Mouse (Mus musculus) stomach, postnatal 0 days (tissue): ENCODE results near the gene Tmub1. TPM values are rescaled to one million over a fixed set of nuclear protein-coding genes. Genes with fewer than 3 reads are reported as not detected.

Experiments used
- ATAC-seq: fragments of 200-750 bp; cut with Nextera tagmentation; 2 replicates; pipeline ENCODE4 v1.8.0; 2017; ENCODE audit not compliant: low FRiP score, low TSS enrichment
- DNase-seq: peaks from one replicate; pipeline ENCODE4 v3.0.0-alpha.2; 2016; ENCODE audit warnings: low spot score
- H3K27ac ChIP-seq: fragments of 300-500 bp; sonication (generic); replicated peaks from 2 replicates; pipeline ENCODE4 v1.5.1; 2014; ENCODE audit warnings: mild to moderate bottlenecking, control low read depth
- H3K27me3 ChIP-seq: fragments of 300-500 bp; sonication (generic); 2 replicates; pipeline ENCODE4 v1.6.1; 2014; ENCODE audit warnings: low read length; ENCODE audit not compliant: control insufficient read depth, insufficient read depth
- H3K36me3 ChIP-seq: fragments of 300-500 bp; sonication (generic); 2 replicates; pipeline ENCODE4 v1.6.1; 2014; ENCODE audit warnings: low read length, mixed read lengths; ENCODE audit not compliant: control insufficient read depth, insufficient read depth
- H3K4me1 ChIP-seq: fragments of 300-500 bp; sonication (generic); replicated peaks from 2 replicates; pipeline ENCODE4 v1.6.1; 2014; ENCODE audit warnings: antibody characterized with exemption; ENCODE audit not compliant: control insufficient read depth, insufficient read depth
- H3K4me2 ChIP-seq: fragments of 300-500 bp; sonication (generic); replicated peaks from 2 replicates; pipeline ENCODE4 v1.6.1; 2014; ENCODE audit warnings: low read depth, mild to moderate bottlenecking, control low read depth, moderate library complexity
- H3K4me3 ChIP-seq: fragments of 300-500 bp; sonication (generic); 2 replicates; pipeline ENCODE4 v1.5.1; 2014; ENCODE audit warnings: low read depth, low read length, control low read depth
- H3K9ac ChIP-seq: fragments of 300-500 bp; sonication (generic); 2 replicates; pipeline ENCODE4 v1.6.1; 2014; ENCODE audit warnings: mild to moderate bottlenecking, low read length, control low read depth, mixed read lengths
- H3K9me3 ChIP-seq: fragments of 300-500 bp; sonication (generic); 2 replicates; pipeline ENCODE4 v1.6.1; 2016; ENCODE audit warnings: low read length; ENCODE audit not compliant: control insufficient read depth
- CTCF ChIP-seq: IDR thresholded peaks from 2 replicates; pipeline ENCODE4 v1.5.1; 2016; ENCODE audit warnings: antibody characterized with exemption, low read depth, mild to moderate bottlenecking, moderate library complexity
- EP300 ChIP-seq: optimal IDR thresholded peaks from 2 replicates; pipeline ENCODE3; 2016; ENCODE audit warnings: antibody characterized with exemption
- WGBS: fragments of 180-500 bp; shearing (Covaris S2); extraction: QIAGEN DNeasy Blood & Tissue Kit; methylation state at CpG from one replicate; pipeline ENCODE4 v1.1.7; 2014; 5-methylcytosine and 5-hydroxymethylcytosine counted together
- polyA plus RNA-seq: library from polyadenylated mRNA; unstranded; fragments of >200 nt; fragmentation: Nextera tagmentation; extraction: Ambion mirVana; gene quantifications from 2 replicates; pipeline ENCODE4 v1.2.1, GENCODE M21; 2015

Gene Tmub1
- polyA plus RNA-seq, 1 experiment from 2014 or later, result 20.9 TPM

- H3K4me2 ChIP-seq, result peak within 1 kb of the TSS; percentile 97
- H3K9ac ChIP-seq, result peak within 1 kb of the TSS; percentile 85
- ATAC-seq (no peak; the same call in 1 of the 2 replicates), DNase-seq (peak; percentile 48)
- no peaks in the 10 kb centered on the region for H3K27me3 ChIP-seq
- under 1% methylated on average over 68 of the region's 85 CpGs for WGBS
- H3K4me1 ChIP-seq, result no peaks in the 10 kb centered on the region; the same call in 1 of the 2 replicates
- no peak for TF ChIP-seq CTCF
- TF ChIP-seq EP300, result no peak
- no peaks in the 10 kb centered on the region for H3K36me3 ChIP-seq
- peak within 1 kb of the TSS; percentile 92 for H3K27ac ChIP-seq
- no peaks in the 10 kb centered on the region for H3K9me3 ChIP-seq
- H3K4me3 ChIP-seq, result peak within 1 kb of the TSS; percentile 79
Observed at GRCm38 (mm10) chr5:24452030-24452690, 4.5 kb upstream of the Tmub1 start, which contains the start of gene Agap3. TSS of gene Agap3 (plus strand) at chr5:24452177.

GRCm38 (mm10) chr5:24451264-24452029 is 3.8 kb upstream of the Tmub1 start:
- Histone ChIP-seq H3K27me3 (no peaks in the 10 kb centered on the region), H3K27ac (peak overlapping the region; percentile 92), H3K9me3 (no peaks in the 10 kb centered on the region), H3K9ac (peak overlapping the region; percentile 85), H3K4me2 (peak overlapping the region; percentile 97), H3K36me3 (no peaks in the 10 kb centered on the region), H3K4me3 (peak overlapping the region; percentile 79), H3K4me1 (no peaks in the 10 kb centered on the region; the same call in 1 of the 2 replicates)
- TF ChIP-seq EP300 (no peak), CTCF (no peak)
- ATAC-seq, result peak; percentile 75
- WGBS, result 3% methylated on average over 51 of the region's 66 CpGs
- peak; percentile 91 for DNase-seq

- no peak overlapping the region for H3K27ac ChIP-seq
- WGBS, result 81% methylated on average over 7 of the region's 7 CpGs
- ATAC-seq, result no peak
- peaks cover 5% of the 10 kb centered on the region for H3K4me1 ChIP-seq
- no peaks in the 10 kb centered on the region for H3K9me3 ChIP-seq
- H3K4me2 ChIP-seq, result no peak overlapping the region
- no peak overlapping the region for H3K9ac ChIP-seq
- H3K36me3 ChIP-seq, result peaks cover 7% of the 10 kb centered on the region
- H3K4me3 ChIP-seq, result no peak overlapping the region
- DNase-seq, result no peak
- H3K27me3 ChIP-seq, result no peaks in the 10 kb centered on the region
- TF ChIP-seq CTCF (no peak), EP300 (no peak)
Observed at GRCm38 (mm10) chr5:24446630-24447029, 1.0 kb downstream of the Tmub1 start.

- 59% methylated on average over 20 of the region's 20 CpGs for WGBS
- ATAC-seq (no peak), DNase-seq (no peak)
- no peaks in the 10 kb centered on the region for H3K9me3 ChIP-seq
- peak overlapping the region; percentile 92 for H3K4me2 ChIP-seq
- peaks cover 16% of the 10 kb centered on the region for H3K36me3 ChIP-seq
- peaks cover 5% of the 10 kb centered on the region for H3K4me1 ChIP-seq
- H3K4me3 ChIP-seq, result peak overlapping the region; percentile 87
- H3K27ac ChIP-seq, result peak overlapping the region; percentile 95
- peak overlapping the region; percentile 90 for H3K9ac ChIP-seq
- TF ChIP-seq CTCF (peak; percentile 44), EP300 (no peak)
- no peaks in the 10 kb centered on the region for H3K27me3 ChIP-seq
Observed at GRCm38 (mm10) chr5:24445428-24446080, 2.1 kb downstream of the Tmub1 start.

GRCm38 (mm10) chr5:24444746-24445427 is 2.8 kb downstream of the Tmub1 start, which contains the start of gene Fastk:
TSS of gene Fastk (minus strand) at chr5:24445287.
- Histone ChIP-seq H3K4me1 (peaks cover 5% of the 10 kb centered on the region), H3K4me2 (peak within 1 kb of the TSS; percentile 92), H3K9me3 (no peaks in the 10 kb centered on the region), H3K27ac (peak within 1 kb of the TSS; percentile 95), H3K36me3 (peaks cover 22% of the 10 kb centered on the region), H3K4me3 (peak within 1 kb of the TSS; percentile 87), H3K9ac (peak within 1 kb of the TSS; percentile 90), H3K27me3 (no peaks in the 10 kb centered on the region)
- DNase-seq, result peak; percentile 95
- TF ChIP-seq EP300, result no peak
- TF ChIP-seq CTCF, result no peak
- ATAC-seq, result peak; percentile 84
- WGBS, result 1% methylated on average over 56 of the region's 60 CpGs
